In genomic region chr3:27600197-27600596, GRCm38 (mm10) we compare ENCODE assay signal across 17 mouse cellular contexts.
DNase-seq lines count a peak whose midpoint lies in the region; ATAC-seq and TF ChIP-seq lines count a peak whose summit lies in the region.
"Had no signal": no experiment of that assay in that cellular context is flagged by ENCODE, and none has a peak within 500 bp of the region (broad histone marks: within the 10 kb centered on the region; RNA-seq: fewer than 3 reads in every experiment).

No protein-coding gene starts in this region.

- no peak overlapping the region for H3K4me3 ChIP-seq in kidney, embryonic 15.5 days (replicated peaks)
- H3K4me3 ChIP-seq in bone marrow macrophage, adult 2 months (ENCODE audit: insufficient read depth, low read length), result no peak overlapping the region
- H3K4me3 ChIP-seq in lung, embryonic 15.5 days, result no peak overlapping the region
- no peak overlapping the region for H3K4me3 ChIP-seq in layer of hippocampus, adult 2 months
- H3K4me3 ChIP-seq: hindbrain, embryonic 12.5 days; liver, embryonic 15.5 days; midbrain, embryonic 12.5 days had no signal

- no peaks in the 10 kb centered on the region for H3K36me3 ChIP-seq in kidney, embryonic 15.5 days
- no peaks in the 10 kb centered on the region for H3K36me3 ChIP-seq in lung, embryonic 15.5 days
- H3K36me3 ChIP-seq: hindbrain, embryonic 12.5 days; liver, embryonic 15.5 days; midbrain, embryonic 12.5 days had no signal

- WGBS in kidney, embryonic 15.5 days, result 68% methylated on average over 4 of the region's 4 CpGs
- 37% methylated on average over 4 of the region's 4 CpGs for WGBS in lung, embryonic 15.5 days

- peak overlapping the region; percentile 48; the same call in 1 of the 2 replicates for H3K27ac ChIP-seq in kidney, embryonic 15.5 days
- H3K27ac ChIP-seq in bone marrow macrophage, adult 2 months (ENCODE audit: insufficient read depth, low read depth, low read length), result peak overlapping the region; percentile 47
- H3K27ac ChIP-seq in lung, embryonic 15.5 days, result peak overlapping the region; percentile 71
- H3K27ac ChIP-seq in layer of hippocampus, adult 2 months, result no peak overlapping the region
- H3K27ac ChIP-seq: hindbrain, embryonic 12.5 days; liver, embryonic 15.5 days; midbrain, embryonic 12.5 days had no signal

- peaks cover 43% of the 10 kb centered on the region for H3K4me1 ChIP-seq in kidney, embryonic 15.5 days
- H3K4me1 ChIP-seq in bone marrow macrophage, adult 2 months (ENCODE audit: control insufficient read depth, insufficient read depth, low read length), result peaks cover 35% of the 10 kb centered on the region
- H3K4me1 ChIP-seq in lung, embryonic 15.5 days, result peaks cover 51% of the 10 kb centered on the region

- no peak for TF ChIP-seq POLR2A in bone marrow macrophage, adult 2 months (IDR thresholded peaks at IDR 0.05; ENCODE audit: borderline replicate concordance, low read depth, low read length)

- no peak for ATAC-seq in kidney, embryonic 15.5 days (replicated peaks; ENCODE audit: low FRiP score)
- peak; percentile 66; the same call in 1 of the 2 replicates for ATAC-seq in lung, embryonic 15.5 days (ENCODE audit: borderline replicate concordance, extremely low read depth, low FRiP score, low TSS enrichment)
- ATAC-seq: activated CD4-positive, CD25-positive, alpha-beta regulatory T cell, adult 4 months; forebrain, postnatal 0 days had no signal

- H3K9ac ChIP-seq in kidney, embryonic 15.5 days, result no peak overlapping the region
- no peak overlapping the region for H3K9ac ChIP-seq in lung, embryonic 15.5 days
- H3K9ac ChIP-seq: forebrain, postnatal 0 days; hindbrain, embryonic 12.5 days; liver, embryonic 15.5 days; midbrain, embryonic 12.5 days had no signal

- DNase-seq in kidney, postnatal 4 days, result no peak
- DNase-seq in MN1 (ENCODE audit: low spot score), result peak; percentile 33
- DNase-seq in adipocyte (ENCODE audit: low spot score), result no peak
- no peak for DNase-seq in layer of hippocampus, adult 2 months (ENCODE audit: low spot score in 2 of 2)
- DNase-seq: cerebellum, adult 11-12 months; forebrain, postnatal 0 days; gastrocnemius, postnatal 36 days; kidney, adult 11 months; layer of hippocampus, adult 9-11 months; thymus, postnatal 14 days had no signal

- no peaks in the 10 kb centered on the region for H3K27me3 ChIP-seq in kidney, embryonic 15.5 days
- H3K27me3 ChIP-seq in lung, embryonic 15.5 days, result no peaks in the 10 kb centered on the region
- H3K27me3 ChIP-seq: hindbrain, embryonic 12.5 days; liver, embryonic 15.5 days; midbrain, embryonic 12.5 days had no signal

- TF ChIP-seq CTCF in bone marrow macrophage, adult 2 months (IDR thresholded peaks at IDR 0.05; ENCODE audit: low read depth, low read length), result no peak
- TF ChIP-seq CTCF in layer of hippocampus, adult 2 months (conservative IDR thresholded peaks at IDR 0.05), result no peak

- H3K9me3 ChIP-seq in kidney, embryonic 15.5 days (replicated peaks), result no peaks in the 10 kb centered on the region
- no peaks in the 10 kb centered on the region for H3K9me3 ChIP-seq in lung, embryonic 15.5 days
- H3K9me3 ChIP-seq: hindbrain, embryonic 12.5 days; liver, embryonic 15.5 days had no signal

- peak overlapping the region; percentile 7; the same call in 1 of the 2 replicates for H3K4me2 ChIP-seq in kidney, embryonic 15.5 days
- H3K4me2 ChIP-seq in lung, embryonic 15.5 days, result peak overlapping the region; percentile 42
- H3K4me2 ChIP-seq: hindbrain, embryonic 12.5 days; liver, embryonic 15.5 days; midbrain, embryonic 12.5 days had no signal
